Mouse (Mus musculus) kidney, adult 18-20 months (tissue): Measurements from ENCODE around the gene Ubap2l.

Source experiments
- DNase-seq: peaks from one replicate; pipeline ENCODE4 v3.0.0; 2021

The Ubap2l gene

DNA sequence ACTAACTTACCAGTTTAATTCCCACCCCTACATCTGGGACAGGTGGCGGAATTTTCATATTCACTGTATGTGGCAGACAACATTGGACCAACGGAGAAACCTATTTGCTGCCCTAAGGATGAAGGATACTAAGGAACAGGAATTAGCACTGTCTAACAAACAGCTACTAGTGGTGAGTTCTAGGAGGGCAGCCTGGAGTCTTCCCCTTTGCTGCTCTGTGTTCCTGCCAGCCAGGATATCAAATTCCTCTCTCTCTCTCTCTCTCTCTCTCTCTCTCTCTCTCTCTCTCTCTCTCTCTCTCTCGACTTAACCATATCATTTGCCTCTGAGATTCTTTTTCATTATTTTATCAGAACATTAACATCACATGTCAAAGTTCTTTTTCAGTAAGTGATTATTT lies 12.0 kb upstream of the Ubap2l start:
- no peak for DNase-seq

DNA sequence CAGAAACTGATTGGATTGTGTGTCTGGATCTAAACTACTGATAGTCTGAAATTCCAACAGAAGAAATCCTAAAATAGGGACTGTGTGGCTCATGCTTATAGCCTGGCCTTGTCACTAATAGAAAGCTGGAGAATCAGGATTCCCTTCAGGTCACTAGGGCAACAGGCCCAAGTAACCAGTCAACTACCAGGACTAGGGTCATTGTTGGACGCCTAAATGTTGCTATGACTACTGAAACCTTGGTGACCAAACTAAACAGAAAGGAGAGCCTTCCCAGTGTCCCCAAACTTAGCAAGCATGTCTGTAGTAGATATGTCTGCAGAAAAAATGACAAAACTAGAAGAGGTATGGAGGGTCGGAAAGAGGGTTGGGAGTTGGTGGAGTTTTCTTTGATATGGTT lies 10.1 kb upstream of the Ubap2l start:
- no peak for DNase-seq

DNA sequence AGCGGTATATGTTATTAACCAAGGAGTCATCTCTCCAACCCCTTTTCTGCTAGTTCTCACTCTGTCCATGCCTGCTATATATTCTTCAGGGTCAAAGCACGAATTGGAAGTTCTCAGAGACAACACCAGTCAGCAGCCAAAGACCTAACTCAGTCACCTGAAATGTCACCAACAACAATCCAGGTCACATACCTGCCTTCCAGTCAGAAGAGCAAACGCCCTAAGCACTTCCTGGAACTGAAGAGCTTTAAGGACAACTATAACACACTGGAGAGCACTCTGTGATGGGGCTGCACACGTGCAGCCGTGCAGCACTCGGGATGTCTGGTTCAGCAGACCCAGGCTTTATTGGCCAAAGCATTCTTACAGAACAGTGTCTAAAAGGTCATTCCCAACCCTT lies 9.1 kb upstream of the Ubap2l start:
- no peak for DNase-seq

DNA sequence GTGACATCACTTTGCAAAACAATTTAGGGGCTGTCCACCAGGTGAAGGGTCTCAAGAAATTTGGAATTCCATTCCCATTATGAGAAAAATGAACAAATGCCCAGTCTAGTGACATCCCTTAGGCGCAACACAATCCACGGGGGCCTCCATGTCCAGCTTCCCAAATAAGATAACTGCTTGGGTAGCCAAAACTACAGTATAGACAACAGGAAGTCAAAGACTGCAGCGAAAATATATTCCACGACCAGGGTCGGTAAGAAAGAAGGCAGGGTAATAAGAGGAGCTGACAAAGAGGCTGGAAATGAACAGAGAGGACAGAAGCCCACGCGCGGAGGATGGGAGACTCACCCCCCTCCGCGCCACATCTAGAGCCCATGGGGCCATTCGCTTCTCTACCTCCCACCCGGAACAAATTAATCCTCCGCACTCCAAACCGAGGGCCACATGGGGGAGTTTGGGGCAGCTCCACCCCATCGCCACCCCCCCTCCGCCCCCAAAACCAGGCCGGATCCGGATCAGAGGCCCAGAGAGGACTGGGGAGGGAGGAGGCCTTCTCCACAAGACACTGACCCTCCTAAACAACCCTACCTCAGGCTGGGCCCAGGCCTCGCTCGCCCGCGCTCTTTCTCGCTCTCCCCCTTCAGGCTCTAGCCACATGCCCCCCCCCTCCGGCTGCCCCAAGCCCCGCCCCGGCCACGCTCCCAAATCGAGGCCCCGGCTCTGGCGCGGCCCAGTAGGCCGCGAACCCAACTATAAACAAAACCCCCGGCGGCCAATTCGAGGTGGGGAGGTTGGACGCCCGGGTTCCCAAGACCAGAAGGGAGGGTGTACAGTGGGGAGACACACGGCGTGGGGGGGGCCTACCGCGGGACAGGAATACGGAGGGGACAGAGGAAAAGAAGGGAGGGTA lies 732 bp downstream of the Ubap2l start, which contains the start of gene 4933434E20Rik:
4933434E20Rik (plus strand) TSS at position 196 of the 910 bp plus-strand sequence.
- DNase-seq, result no peak

DNA sequence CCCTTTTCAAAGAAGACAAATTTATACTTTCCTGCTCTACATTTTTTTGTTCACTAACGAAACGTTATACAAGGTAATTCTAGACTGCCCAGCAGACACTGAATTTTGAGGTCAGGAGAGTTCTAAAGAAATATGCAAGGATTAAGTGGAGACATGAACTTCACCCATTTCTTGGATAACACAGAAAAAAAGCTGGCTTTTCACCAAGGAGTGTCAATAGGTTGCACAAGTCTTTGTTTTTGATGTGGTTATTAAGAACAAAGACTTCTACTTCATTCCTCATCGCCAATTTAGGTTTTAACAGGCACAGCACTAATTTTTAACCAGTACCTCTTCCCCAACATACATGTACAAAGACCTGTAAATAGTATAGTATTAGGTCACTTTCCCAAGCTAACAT lies 2.7 kb downstream of the Ubap2l start:
- no peak for DNase-seq

DNA sequence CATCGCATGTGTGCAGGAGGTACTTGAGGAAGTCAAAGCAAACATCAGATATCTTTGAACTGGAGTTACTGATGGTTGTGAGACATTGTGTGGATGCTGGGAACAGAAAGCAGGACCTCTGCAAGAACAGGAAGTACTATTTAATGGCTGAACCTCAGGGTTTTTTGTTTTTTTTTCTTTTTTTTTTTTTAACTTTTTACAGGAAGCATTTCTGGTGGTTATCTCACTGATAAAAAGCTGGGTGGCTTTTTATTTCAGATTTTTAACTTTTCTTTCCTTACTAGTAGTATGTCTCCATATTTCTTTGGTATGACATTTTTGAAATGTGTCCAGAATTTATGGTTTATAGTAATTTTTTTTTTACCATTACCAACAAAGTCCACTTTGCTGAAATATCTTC lies 16.2 kb downstream of the Ubap2l start:
- no peak for DNase-seq

DNA sequence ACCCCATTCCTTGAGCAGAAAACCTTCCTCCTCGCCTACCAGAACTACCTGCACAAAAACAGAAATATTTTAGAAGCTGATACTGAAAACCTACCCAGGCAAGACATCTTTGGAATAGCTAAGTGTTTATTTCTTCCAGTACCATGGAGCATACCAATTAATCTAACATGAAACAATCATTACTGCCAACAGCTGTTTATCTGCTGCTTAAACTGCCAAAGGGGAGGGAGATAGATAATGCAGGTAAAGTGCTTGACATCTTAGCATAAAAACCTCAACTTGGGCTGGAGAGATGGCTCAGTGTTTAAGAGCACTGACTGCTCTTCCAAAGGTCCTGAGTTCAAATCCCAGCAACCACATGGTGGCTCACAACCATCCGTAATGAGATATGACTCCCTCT lies 17.8 kb downstream of the Ubap2l start:
- DNase-seq, result no peak

DNA sequence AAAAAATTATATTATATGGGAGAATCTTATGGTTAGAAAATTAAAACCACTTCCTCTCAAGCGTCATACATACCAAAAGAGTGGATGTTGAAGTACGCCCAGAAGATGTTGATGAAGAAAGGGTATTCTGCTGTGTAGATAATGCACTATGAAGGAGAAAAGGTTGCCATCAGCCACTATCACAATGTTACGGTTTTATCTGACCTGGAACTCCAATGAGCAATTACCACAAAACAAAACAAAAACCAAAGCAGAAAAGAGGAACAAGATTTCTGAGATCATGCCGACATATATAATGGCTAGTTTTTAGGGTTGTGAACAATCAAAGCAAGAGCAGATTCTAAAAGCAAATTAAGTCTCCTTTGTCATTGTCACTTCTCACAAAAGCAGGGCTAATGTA lies 35.8 kb downstream of the Ubap2l start:
- DNase-seq, result no peak

DNA sequence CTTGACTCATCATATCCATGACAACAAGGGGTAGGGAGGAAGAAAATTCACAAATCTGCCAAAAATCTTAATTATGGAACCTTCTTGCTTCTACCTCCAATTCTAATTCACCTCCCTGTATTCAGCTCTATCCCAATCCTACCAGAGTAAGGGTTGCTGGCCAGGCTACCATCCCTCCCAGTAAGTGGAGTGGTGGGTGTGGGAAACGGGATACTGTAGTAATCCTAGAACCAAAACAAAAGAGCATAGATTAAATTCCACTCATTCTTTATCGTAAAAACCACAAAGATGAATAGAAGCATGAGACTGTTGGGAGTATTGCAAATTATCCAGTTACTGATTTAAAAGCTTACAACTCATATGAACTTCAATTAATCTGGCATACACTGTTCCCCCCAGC lies 42.1 kb downstream of the Ubap2l start:
- no peak for DNase-seq

DNA sequence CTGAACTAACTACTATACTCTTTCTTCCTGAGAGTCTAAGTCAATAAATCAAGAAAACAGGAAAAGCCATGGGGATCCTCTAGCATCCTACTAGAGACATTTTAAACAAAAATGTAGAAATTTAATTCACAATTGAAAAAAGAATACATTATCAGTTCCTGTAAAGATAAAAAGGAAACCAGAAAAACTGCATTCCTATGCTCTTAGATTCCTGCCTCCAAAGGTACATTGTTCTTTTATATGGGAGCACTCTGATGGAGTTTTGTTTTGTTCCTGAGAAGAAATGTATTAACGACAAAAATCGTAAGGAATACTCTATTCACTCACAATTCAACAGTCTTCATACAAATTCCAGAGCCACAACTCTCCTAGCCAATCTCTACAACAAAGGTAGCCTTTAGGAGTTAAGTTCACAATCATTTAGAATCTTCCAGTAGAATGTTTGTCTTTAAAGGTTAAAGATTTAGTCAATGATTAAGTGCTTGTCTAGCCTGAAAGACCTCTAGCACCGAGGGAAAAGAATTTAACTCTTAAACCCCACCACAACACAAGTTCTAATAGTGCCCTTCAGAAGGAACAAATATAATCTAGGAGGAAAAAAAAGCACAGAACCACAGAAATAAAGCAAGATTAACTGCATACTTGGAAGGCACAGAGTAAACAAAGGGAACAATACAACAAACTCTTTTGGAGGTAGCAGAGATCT lies 48.2 kb downstream of the Ubap2l start:
- DNase-seq, result no peak

DNA sequence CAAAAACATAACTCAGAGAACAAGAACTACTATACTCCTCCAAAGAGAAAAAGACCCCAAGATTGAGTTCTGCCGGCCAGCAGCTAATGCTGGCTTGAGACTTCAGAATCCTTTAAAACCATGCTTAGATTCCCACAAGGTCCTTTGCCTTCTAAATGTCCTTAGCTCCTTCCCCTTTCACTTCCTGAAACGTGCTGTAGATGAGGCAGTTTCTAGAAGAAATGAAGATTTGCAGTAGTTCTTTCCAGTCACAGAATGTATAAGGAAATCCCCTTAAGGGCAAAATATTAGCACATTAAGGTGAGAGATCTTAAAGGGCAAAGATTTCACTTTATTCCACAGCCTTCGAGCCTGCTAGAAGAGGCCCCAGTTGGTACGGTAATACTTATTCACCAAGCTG lies 52.6 kb downstream of the Ubap2l start:
- no peak for DNase-seq

DNA sequence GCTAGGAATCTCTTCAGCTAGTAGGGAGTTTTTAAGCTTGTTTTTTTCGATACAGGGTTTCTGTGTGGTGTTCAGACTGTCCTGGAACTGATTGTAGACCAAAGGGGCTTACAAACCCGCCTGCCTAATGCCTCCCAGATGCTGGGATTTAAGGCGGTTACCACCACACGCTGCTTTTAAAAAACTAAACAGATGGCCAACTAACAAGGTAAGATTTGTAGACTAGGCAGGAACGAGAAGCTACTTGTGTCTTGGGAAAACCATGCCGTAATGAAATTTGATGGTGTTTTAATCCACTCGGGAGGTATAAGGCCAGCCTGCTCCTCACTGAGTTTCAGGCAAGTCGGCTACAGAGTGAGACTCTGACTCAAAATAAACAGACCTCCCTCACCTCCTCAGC lies 53.3 kb downstream of the Ubap2l start:
- peak; percentile 29 for DNase-seq

DNA sequence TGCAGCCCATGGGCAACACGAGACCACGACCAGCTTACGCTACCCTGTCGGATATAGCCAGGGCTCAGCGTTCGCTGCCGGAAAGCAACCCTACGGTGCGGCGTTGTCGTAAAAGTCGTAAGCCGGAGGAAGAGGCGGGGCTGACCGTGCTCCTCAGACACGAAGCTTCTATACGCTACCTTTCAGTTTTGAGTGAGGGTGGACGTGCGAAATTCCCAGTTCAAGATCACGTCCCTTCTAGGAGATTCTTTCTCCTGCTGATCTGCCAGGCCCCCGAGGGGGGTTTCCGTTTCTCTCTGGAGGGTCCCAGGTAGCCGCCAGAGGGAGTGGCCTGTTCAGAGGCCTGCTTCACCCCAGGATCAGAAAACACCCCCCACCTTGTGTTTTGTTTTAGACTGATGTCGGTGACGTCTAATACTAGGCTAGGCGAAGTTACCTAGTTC lies 53.8 kb downstream of the Ubap2l start, which contains the start of gene Hax1:
Hax1 (minus strand) TSS at position 169 of the 443 bp plus-strand sequence.
- DNase-seq, result peak; percentile 95

DNA sequence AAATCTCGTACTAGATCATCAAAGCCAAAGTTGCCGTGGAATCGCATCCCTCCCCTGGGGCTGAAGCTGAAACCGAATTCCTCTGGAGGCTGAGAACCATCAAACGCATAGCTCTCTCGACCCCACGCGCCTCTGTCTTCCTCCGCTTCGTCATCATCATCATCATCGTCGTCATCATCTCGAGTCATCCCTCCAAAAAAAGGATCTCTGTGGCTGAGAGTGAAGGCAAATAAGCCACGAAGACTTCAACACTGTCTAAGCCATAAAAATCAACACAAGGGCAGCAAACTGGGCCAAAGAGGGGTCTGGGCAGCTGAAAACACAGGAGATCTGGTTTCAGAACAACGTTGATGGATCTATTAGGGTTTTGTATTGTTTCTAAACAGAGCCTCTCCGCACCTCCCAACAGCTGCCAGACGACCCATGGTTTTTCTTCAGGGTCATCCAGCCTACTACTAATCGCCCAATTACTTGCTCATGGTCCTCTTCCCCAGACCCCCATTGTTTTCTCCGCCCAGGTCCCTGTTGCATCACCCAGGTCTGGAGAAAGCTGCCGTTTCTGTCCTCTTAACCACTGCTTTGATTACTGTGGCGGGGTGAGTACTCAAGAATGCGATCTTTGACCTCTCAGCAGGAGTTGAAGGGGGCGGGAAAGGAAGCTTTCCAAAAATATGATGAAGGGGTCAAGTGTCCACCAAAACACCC lies 54.5 kb downstream of the Ubap2l start:
- no peak for DNase-seq

DNA sequence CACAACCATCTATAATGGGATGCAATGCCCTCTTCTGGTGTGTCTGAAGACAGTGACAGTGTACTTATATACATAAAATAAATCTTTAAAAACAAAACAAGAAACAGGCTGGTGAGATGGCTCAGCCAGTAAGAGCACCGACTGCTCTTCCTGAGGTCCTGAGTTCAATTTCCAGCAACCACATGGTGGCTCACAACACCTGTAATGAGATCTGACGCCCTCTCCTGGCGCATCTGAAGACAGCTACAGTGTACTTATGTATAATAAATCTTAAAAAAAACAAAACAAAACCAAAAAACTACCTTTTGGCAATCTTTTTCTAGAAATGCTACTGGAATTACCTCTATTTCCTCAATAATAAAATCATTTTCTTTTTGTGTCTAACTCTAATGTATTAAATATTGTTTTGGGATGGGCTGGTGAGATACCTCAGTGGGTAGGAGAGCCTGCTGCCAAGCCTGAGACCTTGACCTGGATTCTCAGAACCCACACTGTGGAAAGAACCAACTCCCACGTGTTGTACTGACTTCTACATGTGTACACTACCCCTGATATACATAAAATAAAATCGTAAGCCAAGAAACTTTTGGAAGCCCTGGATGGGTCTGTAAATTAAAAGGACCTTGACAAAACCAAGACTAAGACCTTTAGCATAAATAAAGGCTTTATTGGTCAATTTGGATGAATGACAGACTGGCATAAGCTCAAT lies 57.5 kb downstream of the Ubap2l start:
- DNase-seq, result no peak

DNA sequence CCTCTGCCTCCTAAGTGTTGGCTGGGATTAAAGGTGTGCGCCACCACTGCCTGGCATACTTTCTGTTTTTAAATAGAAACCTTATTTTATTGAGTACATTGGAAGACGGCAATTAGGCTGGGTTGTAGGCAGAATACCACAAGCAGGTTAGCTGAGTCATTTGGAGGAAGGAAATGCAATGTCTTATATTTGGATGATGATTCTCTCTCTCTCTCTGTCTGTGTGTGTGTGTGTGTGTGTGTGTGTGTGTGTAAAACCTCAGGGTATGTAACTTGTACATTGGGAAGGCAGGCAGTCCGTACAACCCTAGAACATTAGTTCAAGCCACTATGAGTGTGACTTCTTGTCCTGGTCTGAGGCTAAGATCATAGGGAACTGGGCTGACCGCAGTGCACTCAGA lies 64.6 kb downstream of the Ubap2l start:
- no peak for DNase-seq

DNA sequence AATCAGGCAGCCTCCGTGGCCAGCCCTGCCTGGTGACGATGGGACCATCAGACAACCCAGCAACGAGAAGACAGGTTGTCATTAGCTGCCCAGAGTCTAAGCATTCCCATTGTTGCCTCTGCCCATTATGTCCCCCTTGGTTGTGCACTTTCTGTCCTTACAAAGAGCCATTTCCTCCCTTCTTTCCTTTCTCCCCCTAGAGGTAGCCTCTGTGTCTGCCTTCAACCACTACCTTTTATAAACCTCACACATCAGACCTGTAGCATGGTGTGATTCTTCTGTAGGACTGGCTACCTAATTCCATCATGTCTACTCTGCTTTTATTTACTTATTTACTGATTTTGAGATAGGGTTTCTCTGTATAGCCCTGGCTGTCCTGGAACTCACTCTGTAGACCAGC lies 65.2 kb downstream of the Ubap2l start:
- no peak for DNase-seq

DNA sequence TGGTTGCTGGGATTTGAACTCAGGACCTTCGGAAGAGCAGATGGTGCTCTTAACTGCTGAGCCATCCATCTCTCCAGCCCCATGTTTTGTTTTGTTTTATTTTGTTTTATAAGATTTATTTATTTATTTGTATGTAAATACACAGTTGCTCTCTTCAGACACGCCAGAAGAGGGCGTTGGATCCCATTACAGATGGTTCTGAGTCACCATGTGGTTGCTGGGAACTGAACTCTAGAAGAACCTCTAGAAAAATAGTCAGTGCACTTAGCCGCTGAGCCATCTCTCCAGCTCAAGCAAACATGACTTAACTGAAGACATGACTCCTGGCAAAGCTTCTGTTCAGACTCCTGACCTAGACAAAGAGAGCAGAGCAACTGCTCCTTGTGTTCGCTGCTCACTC lies 70.0 kb downstream of the Ubap2l start:
- DNase-seq, result no peak

DNA sequence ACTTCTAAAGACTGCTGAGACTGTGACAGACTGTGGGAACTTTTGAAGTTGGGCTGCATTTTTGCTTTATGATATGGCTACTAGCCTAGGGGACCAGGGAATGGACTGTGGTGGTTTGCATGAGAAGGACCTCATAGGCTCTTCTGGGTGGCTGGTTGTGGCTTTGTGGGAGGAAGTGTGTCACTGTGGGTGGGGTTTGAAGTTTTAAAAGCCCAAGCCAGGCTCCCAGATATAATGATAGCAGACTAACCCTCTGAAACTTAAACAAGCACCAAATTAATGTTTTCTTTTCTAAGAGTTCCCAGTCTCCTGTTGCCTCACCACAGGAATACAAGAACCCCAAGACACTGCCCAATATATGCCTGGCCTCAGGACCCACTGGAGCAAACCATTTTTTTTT lies 75.6 kb downstream of the Ubap2l start:
- DNase-seq, result no peak

DNA sequence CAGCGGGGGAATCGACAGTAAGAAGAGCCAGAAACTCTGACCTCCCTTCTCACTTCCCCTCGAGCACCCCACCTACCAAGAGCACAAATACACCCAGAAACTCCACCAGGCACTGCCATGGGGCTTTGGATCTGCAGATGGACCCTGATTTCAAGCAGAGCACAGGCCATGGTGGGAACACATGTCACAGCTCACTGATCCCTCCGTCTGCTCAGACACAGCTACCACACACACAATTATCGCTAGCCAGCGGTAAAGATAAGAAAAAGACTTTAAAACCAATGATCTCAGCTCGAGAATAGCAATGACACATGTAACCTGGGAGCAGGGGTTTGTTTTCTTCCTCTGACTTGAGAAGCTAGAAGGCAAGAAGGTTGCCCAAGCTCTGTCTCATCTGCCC lies 83.9 kb downstream of the Ubap2l start:
- no peak for DNase-seq

DNA sequence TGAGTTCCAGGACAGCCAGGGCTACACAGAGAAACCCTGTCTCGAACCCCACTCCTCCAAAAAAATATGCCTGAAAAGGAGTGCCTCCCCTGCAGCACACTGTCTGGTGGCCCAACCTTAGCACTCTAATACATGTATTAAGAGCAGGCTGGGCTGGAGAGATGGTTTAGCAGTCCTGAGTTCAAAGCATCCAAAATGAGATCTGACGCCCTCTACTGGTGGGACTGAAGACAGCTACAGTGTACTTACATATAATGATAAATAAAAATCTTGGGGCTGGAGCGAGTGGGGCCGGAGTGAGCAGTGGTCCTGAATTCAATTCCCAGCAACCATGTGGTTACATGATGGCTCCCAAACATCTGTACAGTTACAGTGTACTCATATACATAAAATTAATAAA lies 85.5 kb downstream of the Ubap2l start:
- no peak for DNase-seq

DNA sequence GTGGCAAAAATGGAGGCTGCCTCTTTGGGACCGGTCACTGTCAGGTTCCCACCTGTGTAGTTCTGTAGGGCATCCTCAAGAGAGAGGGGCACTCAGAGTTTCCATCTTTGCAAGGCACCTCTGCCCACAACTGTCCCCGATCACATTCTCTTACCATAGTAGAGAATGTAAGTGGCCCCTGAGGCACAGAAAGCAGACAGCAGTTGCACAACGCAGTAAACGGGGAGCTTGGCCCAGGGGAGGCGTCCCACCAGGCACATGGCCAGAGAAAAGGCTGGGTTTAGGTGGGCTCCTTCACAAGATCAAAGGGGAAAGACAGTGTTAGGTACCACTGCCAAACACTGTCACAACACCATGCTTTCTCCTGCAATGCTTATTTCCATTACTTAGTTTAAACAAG lies 86.5 kb downstream of the Ubap2l start:
- DNase-seq, result no peak

DNA sequence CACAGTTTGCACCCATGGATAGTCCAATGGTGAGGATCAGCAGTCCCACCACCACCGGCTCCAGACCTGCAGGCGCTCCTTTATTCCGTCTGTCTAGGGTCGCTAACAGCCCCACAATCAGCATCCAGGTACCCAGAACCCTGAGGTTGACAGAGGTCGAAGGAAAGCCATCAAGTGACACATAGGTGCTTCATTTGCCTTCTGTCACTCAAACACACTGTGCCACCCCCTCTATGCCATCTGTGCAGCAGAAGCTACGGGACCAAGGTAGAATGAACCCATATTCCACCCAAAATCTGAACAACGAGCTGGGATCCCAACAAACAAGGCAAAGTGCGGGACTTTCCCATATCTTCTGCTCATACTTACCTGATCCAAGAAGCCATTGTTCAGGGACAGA lies 86.9 kb downstream of the Ubap2l start:
- no peak for DNase-seq
